Mouse (Mus musculus): ENCODE data around the gene Ercc6.

- no peak for TF ChIP-seq CHD2 (IDR thresholded peaks at IDR 0.05; ENCODE audit: low read depth, low read length)
- no peak for TF ChIP-seq MAFK (IDR thresholded peaks at IDR 0.05; ENCODE audit: insufficient read depth, low read depth, low read length)
- TF ChIP-seq ZNF384 (IDR thresholded peaks at IDR 0.05; ENCODE audit: low read depth, low read length): no peak
Measured at GRCm38 (mm10) chr14:32609392-32609791, 96.1 kb downstream of the Ercc6 start.

Data from ES-E14 (cell line).